Mouse (Mus musculus): ENCODE measurements at regions not wholly inside any gene's neighbourhood (a gene's known extent, or its start where the extent isn't known, plus 50 kb on each side); places are given as distances from the start of the nearest gene placed in this dataset.
A peak's percentile ranks its signal among the peaks of the same experiment; 100 is the strongest.
"Not testable (repeated sequence)": the region's sequence is repeated elsewhere in the genome, so short reads cannot be mapped to it uniquely, and the experiment has no call there.

- no peaks in the 10 kb centered on the region for H3K4me1 ChIP-seq (replicated peaks)
- no peaks in the 10 kb centered on the region for H3K9me3 ChIP-seq
- no peaks in the 10 kb centered on the region for H3K27me3 ChIP-seq
- H3K4me2 ChIP-seq, result no peak overlapping the region
- no peaks in the 10 kb centered on the region for H3K36me3 ChIP-seq
- no peak overlapping the region for H3K27ac ChIP-seq (replicated peaks)
- H3K9ac ChIP-seq, result no peak overlapping the region
- ATAC-seq (ENCODE audit: low read depth), result no peak
- 58% methylated on average over 1 of the region's 1 CpGs for WGBS
- H3K4me3 ChIP-seq, result no peak overlapping the region
Observed at GRCm38 (mm10) chr2:107468671-107469070, 178.2 kb downstream of the Kcna4 start.

- no peaks in the 10 kb centered on the region for H3K9me3 ChIP-seq
- peak; percentile 78 for ATAC-seq (ENCODE audit: low read depth)
- H3K4me3 ChIP-seq, result no peak overlapping the region
- peak overlapping the region; percentile 28; the same call in 1 of the 2 replicates for H3K27ac ChIP-seq (replicated peaks)
- 52% methylated on average over 7 of the region's 7 CpGs for WGBS
- H3K9ac ChIP-seq, result no peak overlapping the region
- H3K27me3 ChIP-seq, result no peaks in the 10 kb centered on the region
- H3K4me2 ChIP-seq, result no peak overlapping the region
- H3K36me3 ChIP-seq, result no peaks in the 10 kb centered on the region
- peaks cover 20% of the 10 kb centered on the region for H3K4me1 ChIP-seq (replicated peaks)
Observed at GRCm38 (mm10) chr2:107503646-107504379, 213.4 kb downstream of the Kcna4 start.

- peak; percentile 48; the same call in 1 of the 2 replicates for ATAC-seq (ENCODE audit: low read depth)
- H3K36me3 ChIP-seq, result no peaks in the 10 kb centered on the region
- no peaks in the 10 kb centered on the region for H3K27me3 ChIP-seq
- no peak overlapping the region for H3K4me2 ChIP-seq
- no peak overlapping the region for H3K9ac ChIP-seq
- H3K4me1 ChIP-seq (replicated peaks), result peaks cover 20% of the 10 kb centered on the region
- H3K9me3 ChIP-seq, result no peaks in the 10 kb centered on the region
- no peak overlapping the region for H3K27ac ChIP-seq (replicated peaks)
- H3K4me3 ChIP-seq, result no peak overlapping the region
Observed at GRCm38 (mm10) chr2:107507426-107508167, 217.2 kb downstream of the Kcna4 start.

GRCm38 (mm10) chr2:107515486-107515885 lies 225.0 kb downstream of the Kcna4 start:
- H3K4me1 ChIP-seq (replicated peaks); H3K4me2 ChIP-seq; H3K9ac ChIP-seq; ATAC-seq (ENCODE audit: low read depth); H3K9me3 ChIP-seq; H3K4me3 ChIP-seq; H3K27me3 ChIP-seq; H3K27ac ChIP-seq (replicated peaks); H3K36me3 ChIP-seq: not testable (repeated sequence)
- 85% methylated on average over 1 of the region's 1 CpGs for WGBS

GRCm38 (mm10) chr2:107518107-107518506 lies 227.7 kb downstream of the Kcna4 start:
- no peak for ATAC-seq (ENCODE audit: low read depth)
- Histone ChIP-seq H3K9me3 (peaks cover 4% of the 10 kb centered on the region; the same call in 1 of the 2 replicates), H3K9ac (no peak overlapping the region), H3K4me2 (no peak overlapping the region), H3K36me3 (no peaks in the 10 kb centered on the region), H3K4me1 (replicated peaks) (no peaks in the 10 kb centered on the region), H3K4me3 (no peak overlapping the region), H3K27me3 (no peaks in the 10 kb centered on the region), H3K27ac (replicated peaks) (no peak overlapping the region)
- WGBS, result 82% methylated on average over 1 of the region's 1 CpGs

- no peaks in the 10 kb centered on the region for H3K27me3 ChIP-seq
- H3K4me3 ChIP-seq, result no peak overlapping the region
- H3K9ac ChIP-seq, result no peak overlapping the region
- no peak for ATAC-seq (ENCODE audit: low read depth)
- peaks cover 5% of the 10 kb centered on the region; the same call in 1 of the 2 replicates for H3K9me3 ChIP-seq
- no peaks in the 10 kb centered on the region for H3K4me1 ChIP-seq (replicated peaks)
- no peak overlapping the region for H3K4me2 ChIP-seq
- 94% methylated on average over 2 of the region's 2 CpGs for WGBS
- H3K36me3 ChIP-seq, result no peaks in the 10 kb centered on the region
- no peak overlapping the region for H3K27ac ChIP-seq (replicated peaks)
Observed at GRCm38 (mm10) chr2:107518759-107519158, 228.3 kb downstream of the Kcna4 start.

GRCm38 (mm10) chr2:107519326-107519725 lies 228.9 kb downstream of the Kcna4 start:
- ATAC-seq (ENCODE audit: low read depth), result no peak
- H3K9me3 ChIP-seq, result peaks cover 5% of the 10 kb centered on the region; the same call in 1 of the 2 replicates
- 85% methylated on average over 3 of the region's 3 CpGs for WGBS
- no peak overlapping the region for H3K4me3 ChIP-seq
- no peak overlapping the region for H3K4me2 ChIP-seq
- H3K4me1 ChIP-seq (replicated peaks), result no peaks in the 10 kb centered on the region
- H3K36me3 ChIP-seq, result no peaks in the 10 kb centered on the region
- no peak overlapping the region for H3K27ac ChIP-seq (replicated peaks)
- H3K27me3 ChIP-seq, result no peaks in the 10 kb centered on the region
- H3K9ac ChIP-seq, result no peak overlapping the region

GRCm38 (mm10) chr2:107519761-107520160 lies 229.3 kb downstream of the Kcna4 start:
- Histone ChIP-seq H3K9me3 (peaks cover 5% of the 10 kb centered on the region; the same call in 1 of the 2 replicates), H3K36me3 (no peaks in the 10 kb centered on the region), H3K27ac (replicated peaks) (no peak overlapping the region), H3K4me3 (no peak overlapping the region), H3K4me1 (replicated peaks) (no peaks in the 10 kb centered on the region), H3K9ac (no peak overlapping the region), H3K4me2 (no peak overlapping the region), H3K27me3 (no peaks in the 10 kb centered on the region)
- WGBS, result 79% methylated on average over 4 of the region's 4 CpGs
- no peak for ATAC-seq (ENCODE audit: low read depth)

- Histone ChIP-seq H3K27ac (replicated peaks) (no peak overlapping the region), H3K27me3 (no peaks in the 10 kb centered on the region), H3K4me1 (replicated peaks) (no peaks in the 10 kb centered on the region), H3K36me3 (no peaks in the 10 kb centered on the region), H3K4me3 (no peak overlapping the region), H3K9ac (no peak overlapping the region), H3K9me3 (no peaks in the 10 kb centered on the region), H3K4me2 (no peak overlapping the region)
- no peak for ATAC-seq (ENCODE audit: low read depth)
- WGBS, result 87% methylated on average over 4 of the region's 4 CpGs
Observed at GRCm38 (mm10) chr2:107543161-107543560, 252.7 kb downstream of the Kcna4 start.

GRCm38 (mm10) chr2:107552569-107552968 lies 262.1 kb downstream of the Kcna4 start:
- WGBS, result 43% methylated on average over 1 of the region's 1 CpGs
- peak; percentile 40; the same call in 1 of the 2 replicates for ATAC-seq (ENCODE audit: low read depth)
- H3K27ac ChIP-seq (replicated peaks), result no peak overlapping the region; the same call in 1 of the 2 replicates

GRCm38 (mm10) chr2:107556239-107556638 lies 265.8 kb downstream of the Kcna4 start:
- H3K4me3 ChIP-seq, result no peak overlapping the region
- 89% methylated on average over 3 of the region's 3 CpGs for WGBS
- no peaks in the 10 kb centered on the region for H3K9me3 ChIP-seq
- no peak for ATAC-seq (ENCODE audit: low read depth)
- H3K9ac ChIP-seq, result no peak overlapping the region
- H3K4me2 ChIP-seq, result no peak overlapping the region
- no peak overlapping the region for H3K27ac ChIP-seq (replicated peaks)
- H3K27me3 ChIP-seq, result no peaks in the 10 kb centered on the region
- no peaks in the 10 kb centered on the region for H3K36me3 ChIP-seq
- H3K4me1 ChIP-seq (replicated peaks), result no peaks in the 10 kb centered on the region

More at GRCm38 (mm10) chr2:107552569-107552968, 262.1 kb downstream of the Kcna4 start:
- no peaks in the 10 kb centered on the region for H3K27me3 ChIP-seq
- H3K4me3 ChIP-seq, result no peak overlapping the region
- no peaks in the 10 kb centered on the region for H3K4me1 ChIP-seq (replicated peaks)
- H3K9me3 ChIP-seq, result no peaks in the 10 kb centered on the region
- no peak overlapping the region for H3K9ac ChIP-seq
- no peaks in the 10 kb centered on the region for H3K36me3 ChIP-seq
- no peak overlapping the region for H3K4me2 ChIP-seq

- no peak overlapping the region for H3K4me3 ChIP-seq
- no peak overlapping the region for H3K9ac ChIP-seq
- 83% methylated on average over 2 of the region's 2 CpGs for WGBS
- H3K27me3 ChIP-seq, result no peaks in the 10 kb centered on the region
- H3K4me2 ChIP-seq, result no peak overlapping the region
- H3K9me3 ChIP-seq, result no peaks in the 10 kb centered on the region
- no peaks in the 10 kb centered on the region for H3K36me3 ChIP-seq
- H3K27ac ChIP-seq (replicated peaks), result no peak overlapping the region
- ATAC-seq (ENCODE audit: low read depth), result no peak
- no peaks in the 10 kb centered on the region for H3K4me1 ChIP-seq (replicated peaks)
Observed at GRCm38 (mm10) chr2:107569618-107570017, 279.2 kb downstream of the Kcna4 start.
